Mouse (Mus musculus): ENCODE results near the gene Pdcd7. TPM values are rescaled to one million over a fixed set of nuclear protein-coding genes. Genes with fewer than 3 reads are reported as not detected.

The Pdcd7 gene
- polyA plus RNA-seq, 1 experiment from 2014 or later: 9.8 TPM

GRCm38 (mm10) chr9:65360641-65361448 is 14.9 kb downstream of the Pdcd7 start, which contains the start of gene Ubap1l:
TSS of gene Ubap1l (plus strand) at chr9:65361041.
- Histone ChIP-seq H3K4me3 (replicated peaks) (no peak within 1 kb of the TSS), H3K36me3 (peaks cover 74% of the 10 kb centered on the region), H3K9ac (no peak within 1 kb of the TSS), H3K4me2 (no peak within 1 kb of the TSS), H3K27ac (no peak within 1 kb of the TSS), H3K9me3 (replicated peaks) (no peaks in the 10 kb centered on the region), H3K4me1 (peaks cover 5% of the 10 kb centered on the region; the same call in 1 of the 2 replicates), H3K27me3 (no peaks in the 10 kb centered on the region)
- 89% methylated on average over 16 of the region's 16 CpGs for WGBS
- no peak for ATAC-seq (replicated peaks; ENCODE audit: low FRiP score)

DNA sequence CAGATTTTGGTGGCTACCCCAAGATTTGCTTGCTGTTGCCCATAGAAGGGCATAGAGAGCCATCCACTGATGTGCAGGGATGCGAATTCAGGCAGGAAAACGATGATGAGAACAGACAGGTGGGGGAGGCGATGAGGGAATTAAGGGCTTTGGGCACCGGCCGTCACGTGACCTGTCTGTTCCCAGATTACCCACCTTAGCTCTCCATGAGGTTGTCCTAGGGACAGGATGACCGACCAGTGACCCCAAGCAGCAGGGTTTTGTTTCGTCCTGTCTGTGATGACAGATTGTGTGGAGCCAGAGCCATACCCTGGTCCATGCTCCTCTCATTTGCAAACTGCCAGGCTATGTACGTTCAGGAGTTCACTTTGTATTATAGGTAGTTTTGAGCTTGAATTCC is 17.8 kb downstream of the Pdcd7 start:
- Histone ChIP-seq H3K9ac (no peak overlapping the region), H3K4me2 (no peak overlapping the region), H3K9me3 (replicated peaks) (no peaks in the 10 kb centered on the region), H3K4me3 (replicated peaks) (no peak overlapping the region), H3K36me3 (peaks cover 46% of the 10 kb centered on the region), H3K4me1 (peaks cover 5% of the 10 kb centered on the region; the same call in 1 of the 2 replicates), H3K27ac (no peak overlapping the region), H3K27me3 (no peaks in the 10 kb centered on the region)
- ATAC-seq (replicated peaks; ENCODE audit: low FRiP score): no peak
- 33% methylated on average over 9 of the region's 9 CpGs for WGBS

- no peak for ATAC-seq (replicated peaks; ENCODE audit: low FRiP score)
- Histone ChIP-seq H3K4me1 (peaks cover 5% of the 10 kb centered on the region; the same call in 1 of the 2 replicates), H3K9ac (no peak overlapping the region), H3K4me2 (no peak overlapping the region), H3K9me3 (replicated peaks) (no peaks in the 10 kb centered on the region), H3K36me3 (peaks cover 26% of the 10 kb centered on the region), H3K4me3 (replicated peaks) (no peak overlapping the region), H3K27ac (no peak overlapping the region), H3K27me3 (no peaks in the 10 kb centered on the region)
- WGBS: 89% methylated on average over 7 of the region's 7 CpGs
Measured at GRCm38 (mm10) chr9:65365721-65366120, 19.8 kb downstream of the Pdcd7 start.

DNA sequence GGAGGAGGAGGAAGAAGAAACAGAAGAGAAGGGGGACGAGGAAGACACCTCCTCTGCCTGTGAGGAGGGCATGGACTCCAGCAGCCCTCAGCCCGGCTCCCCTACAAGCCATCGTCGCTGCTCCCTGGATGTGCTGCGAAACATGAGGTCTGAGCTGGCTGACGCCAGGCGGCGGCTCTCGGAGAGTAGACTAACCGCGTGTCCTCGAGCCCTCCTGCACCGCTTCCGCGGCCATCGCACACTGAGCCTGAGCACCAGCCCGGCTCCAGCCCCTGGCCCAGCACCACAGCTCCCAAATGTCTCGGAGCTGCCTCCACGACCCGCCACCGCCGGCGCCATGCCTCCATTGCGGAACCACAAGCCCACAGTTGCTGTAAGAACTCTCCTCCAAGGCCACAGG is 25.9 kb downstream of the Pdcd7 start:
- Histone ChIP-seq H3K36me3 (0 out of 2 replicates have a peak, but pooled peaks cover 4% of the 10 kb centered on the region), H3K27ac (no peak overlapping the region), H3K4me3 (replicated peaks) (no peak overlapping the region), H3K9ac (no peak overlapping the region), H3K4me1 (no peaks in the 10 kb centered on the region), H3K9me3 (replicated peaks) (no peaks in the 10 kb centered on the region), H3K27me3 (no peaks in the 10 kb centered on the region), H3K4me2 (no peak overlapping the region)
- ATAC-seq (replicated peaks; ENCODE audit: low FRiP score): no peak
- 82% methylated on average over 24 of the region's 24 CpGs for WGBS

DNA sequence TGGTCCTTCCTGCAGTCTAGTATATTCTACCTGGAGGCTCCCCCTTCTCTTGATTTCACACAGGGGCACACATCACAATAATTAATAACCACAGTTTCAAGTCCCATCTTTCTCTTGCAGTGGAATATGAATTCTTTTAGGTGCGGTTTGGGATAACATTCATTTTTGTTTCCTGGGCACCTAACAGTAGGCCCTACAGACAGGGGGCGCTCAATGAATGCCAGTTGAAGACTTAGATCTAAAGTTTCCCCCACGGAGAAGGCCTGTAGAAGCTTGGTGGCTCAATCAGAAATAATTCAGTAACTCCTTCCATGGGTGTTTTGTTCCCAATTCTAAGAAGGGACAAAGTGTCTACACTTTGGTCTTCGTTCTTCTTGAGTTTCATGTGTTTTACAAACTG is 26.5 kb downstream of the Pdcd7 start:
- Histone ChIP-seq H3K27ac (no peak overlapping the region), H3K36me3 (0 out of 2 replicates have a peak, but pooled peaks cover 6% of the 10 kb centered on the region), H3K9ac (no peak overlapping the region), H3K4me1 (no peaks in the 10 kb centered on the region), H3K4me3 (replicated peaks) (no peak overlapping the region), H3K4me2 (no peak overlapping the region), H3K9me3 (replicated peaks) (no peaks in the 10 kb centered on the region), H3K27me3 (no peaks in the 10 kb centered on the region)
- ATAC-seq (replicated peaks; ENCODE audit: low FRiP score): no peak
- 72% methylated on average over 4 of the region's 4 CpGs for whole genome bisulfite sequencing

DNA sequence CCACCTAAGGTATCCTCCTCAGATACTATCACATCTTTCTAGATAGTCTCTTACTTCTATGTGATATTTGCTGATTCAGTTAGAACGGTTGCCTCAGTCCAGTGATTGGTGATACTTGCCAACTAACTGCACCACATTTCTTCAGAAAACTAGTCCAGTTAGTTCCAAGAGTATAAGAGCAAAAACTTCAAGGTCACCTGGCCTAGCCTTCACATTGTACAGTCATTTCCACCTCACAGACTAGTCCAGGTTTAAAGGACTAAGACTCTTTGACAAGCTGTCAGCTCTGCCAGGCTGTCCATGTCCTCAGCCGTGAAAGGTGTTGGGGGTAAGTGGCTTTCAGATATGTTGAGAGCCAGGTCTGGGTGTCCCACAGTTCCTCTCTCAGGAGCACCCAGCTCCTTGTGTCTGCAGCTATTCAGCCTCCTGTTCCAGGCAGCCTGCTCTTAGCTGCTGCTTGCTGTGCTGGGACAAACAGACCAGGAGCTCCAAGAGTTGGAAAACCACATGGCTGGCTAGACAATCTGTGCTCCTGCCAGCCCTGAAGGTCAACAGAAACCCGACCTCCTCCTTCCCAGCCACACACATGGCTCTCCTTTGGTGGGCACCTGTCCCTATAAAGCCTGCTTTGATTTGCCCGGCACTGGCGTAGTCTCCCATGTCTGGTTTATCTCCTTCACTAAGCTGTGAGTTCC is 28.7 kb downstream of the Pdcd7 start:
- Histone ChIP-seq H3K9ac (no peak overlapping the region), H3K36me3 (0 out of 2 replicates have a peak, but pooled peaks cover 6% of the 10 kb centered on the region), H3K27ac (no peak overlapping the region), H3K4me2 (no peak overlapping the region), H3K4me3 (replicated peaks) (no peak overlapping the region), H3K4me1 (no peaks in the 10 kb centered on the region), H3K27me3 (no peaks in the 10 kb centered on the region), H3K9me3 (replicated peaks) (no peaks in the 10 kb centered on the region)
- WGBS: 76% methylated on average over 5 of the region's 5 CpGs
- no peak for ATAC-seq (replicated peaks; ENCODE audit: low FRiP score)

DNA sequence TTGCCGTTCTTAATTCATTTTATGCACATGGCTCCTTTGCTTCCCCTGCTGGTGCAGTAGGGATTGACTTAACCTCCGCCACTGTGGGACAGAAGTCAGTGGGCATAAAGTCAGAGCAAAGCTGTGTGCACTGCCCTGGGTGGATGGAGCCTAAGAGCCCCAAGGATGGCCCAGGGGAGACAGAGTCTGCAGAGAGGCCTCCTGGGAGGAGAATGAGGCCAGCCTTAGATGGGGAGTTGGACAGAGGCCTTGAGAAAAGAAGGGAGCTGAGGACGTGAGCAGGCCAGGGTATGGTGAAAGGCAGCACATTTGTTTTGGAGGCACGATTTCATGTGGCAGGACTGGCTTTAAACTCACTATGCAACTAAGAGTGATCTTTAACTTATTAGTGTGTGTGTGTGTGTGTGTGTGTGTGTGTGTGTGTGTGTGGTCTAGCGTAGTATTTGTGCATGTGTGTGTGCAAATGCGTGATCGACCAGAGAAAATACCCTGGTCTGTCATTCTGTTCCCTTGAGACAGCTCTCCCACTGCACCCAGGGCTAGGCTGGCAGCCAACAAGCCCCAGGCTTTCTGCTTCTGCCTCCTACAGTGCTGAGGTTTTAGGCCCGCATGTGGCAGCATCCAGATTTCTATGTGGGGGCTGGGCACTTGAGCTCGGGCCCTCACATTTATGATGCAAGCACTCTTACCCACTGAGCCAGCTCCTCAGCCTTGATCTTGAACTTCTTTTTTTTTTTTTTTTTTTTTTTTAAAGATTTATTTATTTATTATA is 29.4 kb downstream of the Pdcd7 start:
- ATAC-seq (replicated peaks; ENCODE audit: low FRiP score): no peak
- Histone ChIP-seq H3K4me2 (no peak overlapping the region), H3K36me3 (0 out of 2 replicates have a peak, but pooled peaks cover 6% of the 10 kb centered on the region), H3K4me1 (no peaks in the 10 kb centered on the region), H3K9ac (no peak overlapping the region), H3K27ac (no peak overlapping the region), H3K4me3 (replicated peaks) (no peak overlapping the region), H3K9me3 (replicated peaks) (no peaks in the 10 kb centered on the region), H3K27me3 (no peaks in the 10 kb centered on the region)
- WGBS: 80% methylated on average over 9 of the region's 9 CpGs

DNA sequence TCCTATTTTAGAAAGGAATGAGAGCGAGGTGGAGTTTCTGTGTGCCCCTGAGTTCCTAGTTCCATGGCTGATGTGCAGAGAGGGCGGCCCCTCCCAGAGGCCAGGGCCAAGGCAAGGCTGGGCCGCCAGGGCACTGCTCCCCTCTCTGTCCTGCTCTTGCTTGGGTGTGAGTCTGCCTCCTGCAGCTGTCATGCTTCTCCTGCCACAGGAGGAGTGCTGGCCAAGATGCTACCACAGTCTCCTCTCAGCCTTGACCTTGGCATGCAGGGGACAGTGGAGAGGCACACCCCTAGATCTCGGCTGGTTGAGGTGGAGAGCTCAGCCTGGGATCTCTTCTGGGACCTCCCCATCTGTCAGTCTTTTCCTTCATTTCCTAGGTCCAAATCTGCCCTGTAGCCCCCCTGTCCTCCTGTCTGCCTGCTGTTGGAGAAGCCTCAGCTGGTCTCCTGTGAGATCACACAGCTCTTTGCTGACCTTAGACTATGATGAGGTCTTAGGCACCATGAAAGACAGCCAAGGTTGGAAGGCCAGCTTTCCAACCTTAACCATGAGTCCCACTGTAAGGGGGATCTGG is 35.2 kb downstream of the Pdcd7 start:
- H3K4me3 ChIP-seq (replicated peaks): no peak overlapping the region
- H3K27me3 ChIP-seq: no peaks in the 10 kb centered on the region
- no peak for ATAC-seq (replicated peaks; ENCODE audit: low FRiP score)
- H3K9me3 ChIP-seq (replicated peaks): no peaks in the 10 kb centered on the region
- peaks cover 19% of the 10 kb centered on the region for H3K4me1 ChIP-seq
- H3K27ac ChIP-seq: no peak overlapping the region
- no peak overlapping the region for H3K4me2 ChIP-seq
- H3K9ac ChIP-seq: no peak overlapping the region
- 0 out of 2 replicates have a peak, but pooled peaks cover 3% of the 10 kb centered on the region for H3K36me3 ChIP-seq
- 78% methylated on average over 4 of the region's 4 CpGs for WGBS

- Histone ChIP-seq H3K36me3 (no peaks in the 10 kb centered on the region), H3K4me1 (peaks cover 27% of the 10 kb centered on the region), H3K4me3 (replicated peaks) (no peak overlapping the region), H3K9me3 (replicated peaks) (no peaks in the 10 kb centered on the region), H3K27ac (no peak overlapping the region), H3K4me2 (no peak overlapping the region), H3K9ac (no peak overlapping the region), H3K27me3 (no peaks in the 10 kb centered on the region)
- 74% methylated on average over 6 of the region's 6 CpGs for WGBS
- no peak for ATAC-seq (replicated peaks; ENCODE audit: low FRiP score)
Measured at GRCm38 (mm10) chr9:65382031-65382750, 36.3 kb downstream of the Pdcd7 start.

GRCm38 (mm10) chr9:65382751-65383097 is 36.8 kb downstream of the Pdcd7 start:
- no peaks in the 10 kb centered on the region for H3K27me3 ChIP-seq
- WGBS: 54% methylated on average over 3 of the region's 3 CpGs
- no peaks in the 10 kb centered on the region for H3K9me3 ChIP-seq (replicated peaks)
- no peak for ATAC-seq (replicated peaks; ENCODE audit: low FRiP score)
- H3K4me2 ChIP-seq: no peak overlapping the region
- no peaks in the 10 kb centered on the region for H3K36me3 ChIP-seq
- H3K9ac ChIP-seq: no peak overlapping the region
- H3K4me3 ChIP-seq (replicated peaks): no peak overlapping the region
- H3K4me1 ChIP-seq: peaks cover 27% of the 10 kb centered on the region
- H3K27ac ChIP-seq: no peak overlapping the region

GRCm38 (mm10) chr9:65384276-65384675 is 38.4 kb downstream of the Pdcd7 start:
- Histone ChIP-seq H3K36me3 (no peaks in the 10 kb centered on the region), H3K4me3 (replicated peaks) (no peak overlapping the region), H3K4me1 (peaks cover 27% of the 10 kb centered on the region), H3K27ac (0 out of 2 replicates have a peak overlapping the region, but pooled peaks have one; percentile 9), H3K4me2 (no peak overlapping the region), H3K27me3 (no peaks in the 10 kb centered on the region), H3K9me3 (replicated peaks) (no peaks in the 10 kb centered on the region), H3K9ac (no peak overlapping the region)
- ATAC-seq (replicated peaks; ENCODE audit: low FRiP score): no peak
- WGBS: 43% methylated on average over 3 of the region's 3 CpGs

Data from kidney, embryonic 15.5 days (tissue).